Mouse (Mus musculus) left cerebral cortex, adult 8-10 months (tissue): Measurements from ENCODE around the gene Tcf7l1. TPM values are rescaled to one million over a fixed set of nuclear protein-coding genes. Genes with fewer than 3 reads are reported as not detected.

Source experiments
- DNase-seq, 2 experiments: peaks; one replicate each; pipeline ENCODE4 v3.0.0; 2022; ENCODE audit warnings: low spot score in 2 of 2
- total RNA-seq, 4 experiments: library from RNA; stranded (reverse); gene quantifications; 2 replicates each; pipeline ENCODE4 v1.2.4; 2022

The Tcf7l1 gene
- total RNA-seq, 4 experiments from 2014 or later, result 3.1 to 4.6 (median 4.1) TPM

GRCm38 (mm10) chr6:72787322-72787947 is 1.6 kb downstream of the Tcf7l1 start:
- no peak for DNase-seq

GRCm38 (mm10) chr6:72783780-72784179 is 5.3 kb downstream of the Tcf7l1 start:
- DNase-seq, result no peak

DNA sequence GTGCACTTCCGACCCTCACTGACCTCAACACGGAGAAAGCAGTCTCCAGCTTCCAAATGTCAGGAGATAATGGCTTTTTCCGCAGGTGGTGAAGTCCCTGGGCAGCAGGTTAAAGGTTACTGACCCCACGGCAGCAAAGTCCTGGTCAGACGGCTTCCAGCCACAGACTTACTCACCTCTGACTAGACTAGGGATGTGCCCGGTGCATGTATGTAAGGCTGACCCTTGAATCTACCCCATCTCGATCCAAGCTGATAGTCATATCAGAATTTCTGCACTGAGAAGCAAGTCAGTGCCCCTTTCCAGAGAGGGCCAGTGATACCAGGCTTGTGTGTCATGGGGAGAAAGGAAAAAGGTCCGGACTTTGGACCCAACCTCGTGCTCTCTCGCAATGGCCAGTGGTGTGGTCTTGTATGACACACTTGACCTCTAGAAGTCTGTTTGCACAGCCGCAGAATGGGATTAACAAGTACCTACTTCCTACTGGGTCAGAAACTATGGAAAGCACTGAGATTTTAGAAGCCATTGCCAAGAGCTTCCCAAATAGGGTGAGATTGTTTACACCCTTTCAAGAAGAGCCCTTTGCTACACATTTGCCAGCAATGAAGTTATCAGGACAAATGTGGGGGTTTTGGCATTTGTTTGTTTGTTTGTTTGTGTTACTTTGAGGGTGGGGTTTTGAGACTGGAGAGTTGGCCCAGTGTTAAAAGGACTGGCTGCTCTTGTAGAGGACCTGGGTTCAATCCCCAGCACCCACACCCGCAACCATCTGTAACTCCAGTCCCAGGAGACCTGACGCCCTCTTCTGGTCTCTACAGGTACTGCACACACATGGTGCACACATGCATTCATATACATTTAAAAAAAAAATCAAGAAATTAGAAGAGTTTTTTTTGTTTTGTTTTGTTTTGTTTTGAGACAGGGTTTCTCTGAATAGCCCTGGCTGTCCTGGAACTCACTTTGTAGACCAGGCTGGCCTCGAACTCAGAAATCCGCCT is 10.0 kb downstream of the Tcf7l1 start:
- no peak for DNase-seq

DNA sequence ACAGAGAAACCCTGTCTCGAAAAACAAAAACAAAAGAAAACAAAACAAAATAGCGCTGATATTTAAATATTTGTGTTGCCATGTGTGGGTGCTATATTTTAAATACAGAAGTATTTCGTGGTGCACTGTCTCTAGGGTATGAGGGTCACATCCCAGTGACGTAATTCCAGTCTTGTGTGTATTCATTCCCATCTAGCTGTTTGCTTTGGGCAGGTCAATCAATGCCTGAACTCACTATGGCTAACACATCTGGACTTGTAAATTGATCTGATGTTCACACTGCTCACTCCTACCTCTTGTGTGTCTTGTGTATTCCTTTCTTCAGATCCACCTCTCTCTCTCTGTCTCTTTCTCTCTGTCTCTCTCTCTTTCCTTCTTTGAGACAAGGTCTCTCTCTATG is 11.8 kb downstream of the Tcf7l1 start:
- DNase-seq, result no peak

GRCm38 (mm10) chr6:72774275-72774674 is 14.8 kb downstream of the Tcf7l1 start:
- DNase-seq, result no peak

DNA sequence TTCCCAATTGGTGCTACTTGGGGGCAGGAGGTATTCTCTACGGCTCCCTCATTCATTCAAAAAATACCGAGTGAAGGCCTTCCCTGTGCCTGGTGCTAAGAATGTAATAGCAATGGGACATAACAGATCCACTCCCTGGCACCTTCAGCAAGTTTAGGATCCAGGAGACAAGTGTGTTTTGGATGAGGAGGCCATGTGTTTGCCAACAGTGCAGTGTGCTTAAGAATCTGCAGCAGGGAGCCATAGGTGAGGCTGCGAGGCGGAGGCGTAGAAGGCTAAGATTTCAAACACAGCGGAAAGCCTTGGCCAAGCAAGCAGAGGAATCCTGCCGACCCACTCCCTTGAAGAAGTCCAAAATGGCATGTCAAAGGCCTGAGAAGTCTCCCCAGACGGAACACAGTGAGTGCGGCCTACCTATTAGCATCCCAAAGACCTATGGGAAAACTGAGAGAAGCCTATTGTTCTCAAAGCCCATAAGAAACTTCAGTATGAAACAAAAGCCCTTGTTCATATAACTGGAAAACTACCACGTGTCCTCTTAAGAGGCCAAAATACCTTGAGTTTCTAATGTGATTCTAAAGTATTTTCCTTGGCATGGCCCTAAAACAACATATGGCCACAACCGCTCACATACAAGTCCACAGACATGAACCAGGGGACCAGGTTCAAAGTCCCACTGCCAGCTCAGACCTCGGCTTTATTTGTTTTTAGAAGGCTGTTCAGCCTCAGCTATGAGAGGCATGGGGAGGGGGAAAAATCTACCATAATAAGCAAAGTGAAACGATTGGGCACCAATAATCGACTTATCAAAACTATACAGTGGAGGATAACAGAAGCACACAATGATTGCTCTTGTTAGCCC is 18.9 kb downstream of the Tcf7l1 start:
- DNase-seq, result no peak

DNA sequence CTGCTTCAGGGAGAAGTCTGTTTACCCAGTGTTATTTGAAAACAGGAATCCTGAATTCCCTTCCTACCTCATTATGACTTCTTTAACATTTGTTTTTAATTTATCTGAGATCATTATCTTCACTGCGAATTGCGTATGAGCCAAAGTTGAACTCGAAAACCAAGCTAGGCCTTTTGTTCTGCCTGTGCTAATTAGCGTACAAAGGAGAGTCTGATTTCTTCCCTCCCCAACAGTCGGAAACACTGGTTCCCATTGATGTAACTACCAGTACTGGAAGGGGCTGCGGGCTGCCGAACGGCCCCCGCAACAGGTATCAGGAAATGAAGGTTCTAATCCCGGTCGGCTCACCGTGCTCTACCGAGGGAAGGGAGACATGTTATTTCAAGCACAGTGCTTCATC is 19.7 kb downstream of the Tcf7l1 start:
- DNase-seq, result no peak

GRCm38 (mm10) chr6:72768804-72769203 is 20.2 kb downstream of the Tcf7l1 start:
- DNase-seq, result peak in 1 of 2 experiments; percentile 11

DNA sequence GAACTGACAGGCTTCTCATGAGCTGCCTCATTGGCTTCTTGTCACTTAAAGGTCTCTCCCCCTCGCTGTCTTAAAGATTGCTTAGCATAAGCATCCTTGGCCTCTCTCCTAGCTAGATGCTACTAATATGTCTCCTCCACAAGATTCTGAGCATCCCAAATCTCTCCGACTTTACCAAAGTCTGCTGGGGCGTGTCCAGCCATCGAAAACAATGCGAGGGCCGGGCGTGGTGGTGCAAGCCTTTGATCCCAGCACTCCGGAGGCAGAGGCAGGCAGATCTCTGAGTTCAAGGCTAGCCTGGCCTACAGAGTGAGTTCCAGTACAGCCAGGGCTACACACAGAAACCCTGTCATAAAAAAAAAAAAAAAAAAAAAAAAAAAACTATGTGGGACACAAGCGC is 21.0 kb downstream of the Tcf7l1 start:
- no peak for DNase-seq

- no peak for DNase-seq
Measured at GRCm38 (mm10) chr6:72763616-72764015, 25.4 kb downstream of the Tcf7l1 start.

DNA sequence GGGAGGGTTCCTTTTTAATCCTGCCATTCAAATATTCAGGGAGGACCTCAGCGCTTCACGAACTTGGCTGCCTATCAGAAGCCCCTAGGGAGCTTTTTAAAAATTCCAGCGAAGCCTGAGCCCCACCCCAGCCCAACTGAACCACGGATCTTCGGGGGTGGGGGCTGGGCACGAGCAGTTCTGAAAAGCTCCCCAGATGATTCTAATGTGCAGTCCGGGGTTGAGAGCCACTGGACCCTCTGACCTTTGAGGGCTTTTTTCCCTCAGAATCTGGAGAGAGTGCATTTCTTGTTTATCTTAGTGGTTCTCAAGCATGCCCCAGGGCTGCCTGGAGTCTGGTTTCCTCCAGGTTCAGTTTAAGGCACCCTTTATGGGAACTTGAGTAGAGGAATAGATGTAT is 27.4 kb downstream of the Tcf7l1 start:
- no peak for DNase-seq

- no peak for DNase-seq
Measured at GRCm38 (mm10) chr6:72758239-72759017, 30.6 kb downstream of the Tcf7l1 start.

GRCm38 (mm10) chr6:72755267-72755889 is 33.7 kb downstream of the Tcf7l1 start:
- DNase-seq, result no peak

- no peak for DNase-seq
Measured at GRCm38 (mm10) chr6:72754215-72754614, 34.8 kb downstream of the Tcf7l1 start.

GRCm38 (mm10) chr6:72753782-72754181 is 35.3 kb downstream of the Tcf7l1 start:
- DNase-seq, result no peak

DNA sequence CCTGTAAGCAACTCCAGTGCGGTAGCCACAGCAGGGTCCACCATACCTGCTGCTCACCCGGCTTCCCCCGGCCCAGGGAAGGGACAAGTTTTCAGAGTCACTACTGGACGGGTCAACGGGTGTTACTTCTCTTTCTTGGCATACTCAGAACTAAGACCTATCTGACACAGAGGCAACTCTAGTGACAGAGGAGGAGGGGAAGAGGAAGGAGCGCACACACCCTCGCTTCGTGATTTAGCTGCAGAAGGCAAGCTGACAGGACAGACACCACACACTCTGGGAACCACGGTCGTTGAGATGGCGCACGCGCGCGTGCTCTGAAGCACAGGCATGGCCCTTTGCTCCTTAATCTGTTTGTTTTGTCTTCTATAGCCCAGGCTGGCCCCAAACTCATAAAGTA is 36.2 kb downstream of the Tcf7l1 start:
- DNase-seq, result no peak

- no peak for DNase-seq
Measured at GRCm38 (mm10) chr6:72751210-72751609, 37.8 kb downstream of the Tcf7l1 start.

- no peak for DNase-seq
Measured at GRCm38 (mm10) chr6:72748882-72749437, 40.1 kb downstream of the Tcf7l1 start.

DNA sequence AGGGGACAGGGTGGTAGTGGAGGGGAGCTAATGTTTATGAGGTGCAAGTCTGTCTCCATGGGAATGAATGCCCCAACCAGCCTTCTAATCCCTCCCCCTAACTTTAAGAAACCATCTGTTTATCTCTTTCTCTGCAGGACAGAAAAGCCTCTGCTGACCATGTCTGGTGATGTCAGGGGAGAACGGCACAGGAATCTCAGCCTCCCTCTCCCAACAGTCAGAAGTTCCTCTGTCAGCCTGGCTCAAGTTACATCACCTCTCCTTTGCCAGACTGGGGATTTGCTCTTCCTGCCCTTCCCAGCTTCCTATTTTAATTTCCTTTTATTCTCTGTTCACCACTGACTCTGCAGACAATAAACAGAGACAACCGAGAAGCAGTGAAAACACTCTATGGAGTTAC is 40.6 kb downstream of the Tcf7l1 start:
- no peak for DNase-seq

DNA sequence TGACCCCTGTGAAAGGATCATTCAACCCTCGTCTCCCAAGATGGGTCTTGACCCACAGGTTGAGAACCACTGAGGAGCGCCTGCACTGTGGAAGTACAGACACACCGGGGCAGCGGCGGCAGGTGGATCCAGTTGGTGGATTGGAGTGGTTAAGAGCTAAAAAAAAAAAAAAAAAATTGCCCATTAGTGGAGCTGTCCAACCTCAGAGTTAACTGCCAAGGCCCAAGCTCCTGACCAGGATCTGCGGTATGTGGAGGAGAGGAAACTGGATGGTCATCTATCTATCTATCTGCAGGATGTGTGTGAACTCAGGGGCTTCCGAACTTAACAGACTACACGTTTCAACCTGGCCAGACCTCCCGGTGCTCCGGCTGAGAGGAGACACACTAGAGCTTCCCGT is 41.2 kb downstream of the Tcf7l1 start:
- DNase-seq, result no peak
